Mouse (Mus musculus) monocyte, adult 2 months (primary cell): ENCODE results near the gene Ankzf1.
A peak's percentile ranks its signal among the peaks of the same experiment; 100 is the strongest.
"Not testable (repeated sequence)": the region's sequence is repeated elsewhere in the genome, so short reads cannot be mapped to it uniquely, and the experiment has no call there.

Experiments used
- DNase-seq, 2 experiments: peaks; one replicate each; pipeline ENCODE4 v3.0.0; 2022; ENCODE audit warnings: low spot score in 2 of 2, low read depth in 1 of 2

Ankzf1 gene

DNA sequence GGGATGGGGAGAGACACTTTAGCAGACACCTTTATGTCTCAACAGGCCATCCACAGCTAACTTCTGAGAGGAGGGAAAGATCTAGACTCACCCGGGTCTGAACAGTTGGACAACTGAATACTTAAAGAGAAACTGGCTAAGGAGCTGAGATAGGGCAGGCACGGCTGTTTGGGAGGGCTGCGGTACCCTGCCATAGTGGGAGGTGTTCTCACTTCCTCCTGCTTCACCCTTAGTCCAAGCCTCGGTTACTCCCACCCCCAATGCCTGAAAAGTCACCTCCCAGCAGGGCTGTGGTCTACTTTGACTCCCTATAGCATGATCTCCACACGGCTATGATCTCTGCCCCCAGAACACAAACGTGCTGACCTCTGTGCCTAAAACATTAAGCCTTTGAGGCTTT, 31.6 kb downstream of the Ankzf1 start:
- no peak for DNase-seq

DNA sequence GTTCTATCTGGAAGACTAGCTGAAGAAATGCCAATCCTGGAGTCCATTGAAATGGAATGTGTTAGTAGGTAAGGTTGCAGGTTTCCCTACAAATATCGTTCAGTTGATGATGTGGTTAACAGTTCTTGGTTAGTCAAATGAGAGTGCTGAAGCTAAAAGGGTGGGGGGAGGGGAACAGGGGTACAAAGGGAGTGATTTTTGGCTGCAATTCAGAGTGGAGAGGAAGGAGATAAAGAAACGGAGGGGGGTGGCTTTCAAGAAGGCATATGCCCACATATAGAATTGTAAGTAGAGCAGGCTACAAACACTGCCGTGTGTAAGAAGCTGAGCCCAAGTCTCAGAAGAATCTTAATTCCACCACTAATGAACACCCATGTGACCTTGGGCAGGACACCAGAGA, 33.5 kb downstream of the Ankzf1 start:
- no peak for DNase-seq

DNA sequence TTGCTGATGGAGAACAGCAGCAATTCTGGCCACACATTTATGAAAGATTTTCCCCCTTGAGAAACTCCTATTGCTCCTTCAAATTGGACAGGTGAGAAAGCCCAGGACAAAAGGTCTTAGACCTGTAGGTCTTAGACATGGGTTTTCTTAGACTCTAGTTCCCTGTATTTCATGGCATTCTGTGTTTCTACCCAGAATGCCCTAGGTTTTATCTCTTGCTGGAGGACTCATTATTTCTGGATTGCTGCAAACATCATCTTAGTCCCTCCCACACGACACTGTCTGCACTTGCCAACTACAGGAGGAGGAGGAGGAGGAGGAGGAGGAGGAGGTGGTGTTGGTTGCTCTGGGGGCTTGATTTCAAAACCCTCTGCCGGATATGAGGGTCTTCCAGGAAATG, 34.2 kb downstream of the Ankzf1 start:
- DNase-seq, result no peak

DNA sequence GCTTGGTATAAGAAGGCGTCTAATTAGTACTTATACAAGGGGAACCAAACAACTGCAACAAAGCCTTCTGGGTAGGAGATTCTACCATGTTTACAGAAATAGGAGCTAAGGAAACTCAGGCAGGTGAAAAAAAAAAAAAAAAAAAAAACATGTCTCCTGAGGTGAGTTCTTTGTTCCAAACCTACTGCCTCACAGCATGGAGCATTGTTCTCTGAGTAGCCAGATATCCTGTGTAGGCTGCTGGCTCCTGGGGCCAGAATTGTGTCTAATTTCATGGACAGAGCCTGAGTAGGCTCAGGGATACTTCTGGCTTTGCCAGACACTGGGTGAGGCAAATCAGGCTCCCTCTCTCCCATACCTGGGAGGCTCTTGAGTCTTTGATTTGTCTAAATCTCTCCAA, 35.7 kb downstream of the Ankzf1 start:
- DNase-seq, result no peak

DNA sequence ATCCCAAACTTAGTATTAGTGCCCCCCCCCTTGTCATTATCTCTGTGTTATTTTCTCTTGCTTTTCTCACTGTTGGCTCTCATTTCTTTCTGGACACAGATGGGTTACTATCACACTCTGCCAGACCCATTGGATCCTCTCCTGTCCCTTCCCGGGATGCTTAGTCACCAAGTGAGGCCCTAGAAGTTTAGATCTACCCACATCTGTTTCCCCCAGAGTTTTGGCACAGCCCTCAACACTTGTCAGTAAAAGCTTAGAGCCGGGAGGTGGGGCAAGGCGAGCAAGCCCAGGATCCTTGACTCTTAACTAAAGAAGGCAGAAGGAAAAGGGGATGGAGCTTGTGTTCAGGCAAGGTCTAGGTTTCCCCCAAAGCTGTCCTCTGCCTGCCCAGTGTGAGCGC, 37.2 kb downstream of the Ankzf1 start:
- DNase-seq, result no peak

DNA sequence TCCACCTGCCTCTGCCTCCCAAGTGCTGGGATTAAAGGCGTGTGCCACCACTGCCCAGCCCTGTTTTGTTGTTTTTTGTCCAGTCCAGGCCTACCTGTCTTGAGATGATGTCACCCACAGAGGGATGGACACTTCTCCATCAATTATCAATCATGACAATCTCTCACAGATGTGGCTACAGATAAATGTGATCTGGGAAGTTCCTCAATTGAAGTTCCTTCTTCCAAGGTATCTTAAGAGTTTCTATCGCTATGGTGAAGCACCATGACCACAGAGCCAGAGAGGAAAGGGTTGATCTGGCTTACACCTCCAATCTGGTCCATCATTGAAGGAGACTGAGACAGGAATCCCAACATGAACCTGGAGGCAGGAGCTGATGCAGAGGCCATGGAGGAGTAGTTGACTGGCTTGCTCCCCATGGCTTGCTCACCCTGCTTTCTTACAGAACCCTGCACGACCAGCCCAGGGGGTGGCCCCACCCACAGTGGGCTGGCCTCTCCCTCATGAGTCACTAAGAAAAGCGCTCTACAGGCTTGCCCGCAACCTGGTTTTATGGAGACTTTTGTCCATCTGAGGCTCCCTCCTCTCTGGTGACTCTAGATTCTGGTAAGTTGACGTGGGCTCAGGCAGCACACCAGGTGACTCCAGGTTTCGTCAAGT, 38.5 kb downstream of the Ankzf1 start:
- peak in 1 of 2 experiments; percentile 51 for DNase-seq

DNA sequence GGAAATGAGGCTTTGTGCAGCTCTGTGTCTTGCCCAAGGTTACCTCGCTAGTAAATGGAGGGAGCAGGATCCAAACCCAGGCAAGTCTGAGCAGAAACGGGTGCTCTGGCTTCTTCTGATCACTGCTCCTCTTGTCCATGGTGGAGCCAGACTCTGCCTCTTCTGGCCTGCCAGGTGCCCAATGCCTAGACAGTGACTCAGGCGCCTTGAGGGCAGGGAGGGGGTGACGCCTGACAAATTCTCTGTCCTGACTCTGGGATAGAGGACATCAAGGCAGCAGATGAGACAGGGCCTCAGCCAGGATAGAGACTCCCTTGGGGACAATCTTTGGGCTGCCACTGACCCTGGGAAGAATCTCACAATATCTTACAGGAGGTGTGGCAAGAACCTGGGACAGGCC, 39.3 kb downstream of the Ankzf1 start:
- no peak for DNase-seq

DNA sequence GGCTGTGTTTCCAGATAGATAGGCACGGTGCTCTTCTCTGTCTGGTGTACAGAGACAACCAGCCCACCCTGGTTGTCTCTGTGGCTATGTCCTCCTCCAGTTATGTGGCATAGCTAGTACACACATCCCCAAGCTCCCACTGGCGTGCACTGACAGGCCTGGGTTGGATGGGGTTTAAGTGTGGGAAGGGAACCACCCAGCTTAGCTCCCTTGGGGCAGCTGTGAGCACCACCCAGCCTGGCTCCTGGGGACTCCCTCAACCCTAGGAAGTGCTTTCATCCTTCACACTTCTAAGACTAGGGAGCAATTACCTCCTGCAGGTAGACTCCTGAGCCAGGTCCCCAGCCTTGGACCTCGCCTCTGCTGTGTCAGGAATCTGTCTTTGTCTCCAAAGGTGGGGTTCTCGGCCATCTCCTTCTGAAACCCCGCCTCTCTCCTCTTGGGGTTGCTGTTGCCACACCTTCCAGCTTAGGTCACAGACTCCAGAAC, 39.8 kb downstream of the Ankzf1 start, which contains the start of gene A630095N17Rik:
TSS of gene A630095N17Rik (minus strand) at position 439 of the 489 bp plus-strand sequence.
- no peak for DNase-seq

DNA sequence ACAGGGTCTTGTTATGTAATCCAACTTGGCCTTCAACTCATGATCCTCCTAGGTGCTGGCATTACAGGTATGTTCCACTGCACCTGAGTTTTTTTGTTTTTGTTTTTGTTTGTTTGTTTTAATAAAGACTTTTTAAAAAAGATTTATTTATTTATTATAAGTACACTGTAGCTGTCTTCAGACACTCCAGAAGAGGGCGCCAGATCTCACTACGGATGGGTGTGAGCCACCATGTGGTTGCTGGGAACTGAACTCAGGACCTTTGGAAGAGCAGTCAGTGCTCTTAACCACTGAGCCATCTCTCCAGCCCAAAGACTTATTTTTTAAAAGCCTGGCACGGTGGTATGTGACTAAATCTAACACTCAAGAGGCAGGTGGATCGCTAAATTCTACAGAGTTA, 40.5 kb downstream of the Ankzf1 start:
- DNase-seq, result not testable (repeated sequence)

DNA sequence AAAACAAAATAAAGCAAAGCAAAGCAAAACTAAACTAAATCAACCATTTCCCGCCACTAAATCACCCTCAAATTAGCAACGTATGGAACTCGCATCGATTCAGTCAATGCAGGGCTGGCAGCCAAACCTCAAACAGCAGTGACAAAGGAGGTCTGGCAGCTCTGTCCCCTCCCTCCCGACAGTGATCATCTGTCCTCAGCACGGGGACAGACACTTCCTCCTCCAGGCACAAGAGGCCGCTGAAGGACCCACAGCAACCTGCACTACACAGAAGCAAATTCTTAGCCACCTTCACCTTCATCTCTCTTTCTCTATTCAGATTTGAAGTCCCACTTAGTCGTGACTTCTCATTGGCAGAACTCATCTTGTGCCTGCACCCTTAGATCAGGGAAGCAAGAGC, 42.7 kb downstream of the Ankzf1 start:
- DNase-seq, result peak in 1 of 2 experiments; percentile 25

DNA sequence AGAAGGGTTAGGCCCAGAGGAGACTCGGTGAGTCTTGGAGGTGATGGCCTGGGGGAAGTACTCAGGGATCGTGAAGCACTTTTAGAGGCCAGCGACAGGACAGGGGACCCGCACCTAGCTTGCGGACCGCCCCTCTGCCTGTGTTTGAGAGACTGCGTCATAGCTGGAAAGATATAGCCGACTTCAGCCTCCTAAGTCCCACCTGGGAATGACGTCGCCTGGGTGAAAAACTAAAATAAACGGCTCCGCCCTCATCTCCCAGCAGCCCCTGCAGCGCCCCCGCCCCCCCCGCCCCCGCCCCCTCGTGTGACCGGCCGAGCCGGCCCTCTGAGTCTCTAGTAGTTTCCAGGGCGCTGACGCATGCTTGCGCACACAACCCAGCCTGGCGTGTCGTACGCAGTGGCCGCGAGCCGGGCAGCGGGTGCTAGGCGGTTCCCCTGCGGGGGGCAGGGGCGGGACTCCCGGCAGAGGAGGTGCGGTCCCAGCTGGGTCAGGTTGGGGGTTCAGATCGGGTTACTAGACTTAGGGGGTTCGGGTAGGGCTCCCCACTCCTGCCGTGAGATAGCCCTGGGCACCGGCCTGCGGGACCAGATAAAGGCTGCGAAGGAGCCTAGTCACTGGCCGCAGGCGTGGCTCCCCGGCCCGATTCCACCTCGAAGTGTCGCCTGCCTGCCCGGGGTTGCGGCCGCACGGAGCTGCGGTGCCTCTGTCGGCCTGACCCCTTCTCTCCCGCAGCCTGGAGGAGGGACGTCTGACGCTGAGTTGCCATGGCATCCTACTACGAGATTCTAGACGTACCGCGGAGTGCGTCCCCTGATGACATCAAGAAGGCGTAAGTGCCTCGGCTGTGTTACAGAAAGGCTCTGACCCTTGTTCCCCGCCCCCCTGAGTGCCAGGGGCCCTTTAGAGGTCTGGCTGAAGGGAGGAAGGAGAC, 44.4 kb downstream of the Ankzf1 start, which contains the start of gene Dnajb2:
TSS of gene Dnajb2 (plus strand) at position 290 of the 934 bp plus-strand sequence.
- DNase-seq, result peak in 1 of 2 experiments; percentile 58

DNA sequence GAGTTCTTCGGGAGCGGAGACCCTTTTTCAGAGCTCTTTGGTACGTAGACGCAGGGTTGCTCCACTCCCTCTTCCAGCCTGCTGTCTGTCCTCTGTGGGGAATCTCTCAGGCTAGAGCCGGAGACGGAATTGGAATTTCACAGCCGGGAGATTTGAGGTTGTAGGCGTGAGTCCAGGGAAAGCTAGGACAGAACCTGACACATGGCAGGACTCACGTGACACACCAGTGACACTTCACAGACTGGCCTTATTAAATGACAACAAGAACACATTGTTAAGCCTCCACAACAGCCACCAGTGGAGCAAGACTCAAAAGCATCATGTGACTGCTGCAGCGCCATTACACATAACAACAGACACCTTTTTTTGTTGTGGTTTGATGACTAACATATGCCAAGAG, 47.6 kb downstream of the Ankzf1 start:
- DNase-seq, result no peak

DNA sequence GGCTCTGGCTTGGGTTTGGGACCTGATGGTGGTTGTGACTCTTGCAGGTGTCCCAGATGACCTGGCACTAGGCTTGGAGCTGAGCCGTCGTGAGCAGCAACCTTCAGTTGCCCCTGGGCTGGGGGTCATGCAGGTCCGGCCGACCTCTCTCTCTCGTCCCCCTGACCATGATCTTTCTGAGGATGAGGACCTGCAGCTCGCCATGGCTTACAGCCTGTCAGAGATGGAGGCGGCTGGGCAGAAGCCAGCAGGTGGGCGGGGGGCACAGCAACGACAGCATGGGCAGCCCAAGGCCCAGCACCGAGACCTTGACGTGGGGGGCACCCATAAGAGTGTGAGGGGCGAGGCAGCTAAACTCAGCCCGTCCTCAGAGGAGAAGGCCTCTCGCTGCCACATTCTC, 51.5 kb downstream of the Ankzf1 start:
- no peak for DNase-seq

DNA sequence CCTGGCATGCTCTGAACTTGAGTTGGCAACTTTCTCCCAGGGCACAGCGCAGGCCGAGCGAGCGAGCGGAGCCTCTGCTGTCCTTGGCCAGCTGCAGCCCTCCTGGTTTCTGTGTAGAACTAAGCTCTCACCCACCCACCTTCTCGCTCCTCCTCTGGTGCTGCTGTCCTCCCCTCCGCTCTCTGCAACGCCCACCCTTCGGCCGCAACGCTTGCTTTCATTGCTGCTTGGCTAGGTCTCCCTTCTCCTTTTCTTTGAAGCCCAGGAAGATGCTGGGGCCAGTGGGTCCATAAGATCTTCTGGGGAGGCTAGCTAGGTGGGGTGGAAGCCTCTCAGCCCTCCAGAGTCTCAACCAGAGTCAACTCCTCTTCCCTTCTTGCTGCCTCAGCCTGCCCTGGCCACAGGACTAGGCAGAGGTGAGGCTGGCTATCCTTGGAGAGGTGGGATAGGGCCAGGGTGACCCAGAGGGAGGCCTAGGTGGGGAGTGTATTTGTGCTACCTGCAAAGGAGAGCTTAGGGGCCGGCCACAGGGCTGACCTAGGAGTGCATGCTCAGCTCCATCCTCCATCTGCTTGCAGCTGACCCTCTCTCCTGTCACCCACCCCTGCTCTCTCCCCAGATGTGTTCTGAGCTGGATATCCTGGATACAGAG, 52.4 kb downstream of the Ankzf1 start:
- no peak for DNase-seq

DNA sequence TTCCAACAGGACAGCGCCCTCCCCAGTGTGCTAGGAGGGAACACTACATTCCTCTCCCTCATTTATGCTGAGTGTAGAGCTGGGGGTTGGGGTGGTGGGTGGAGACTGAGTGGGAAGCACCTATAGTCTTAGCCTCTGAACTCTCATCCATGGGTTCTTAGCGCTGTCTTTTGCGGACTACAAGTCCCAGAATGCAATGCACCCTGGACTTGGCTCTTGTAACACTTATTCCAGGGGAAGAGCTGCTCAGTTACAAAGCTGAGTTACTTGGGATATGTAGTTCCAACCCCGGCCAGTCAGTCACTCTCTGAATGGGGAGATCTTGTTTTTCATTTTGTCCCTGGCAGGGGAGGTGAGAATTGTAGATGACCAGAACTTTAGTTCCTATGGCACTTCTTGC, 52.9 kb downstream of the Ankzf1 start:
- DNase-seq, result no peak

DNA sequence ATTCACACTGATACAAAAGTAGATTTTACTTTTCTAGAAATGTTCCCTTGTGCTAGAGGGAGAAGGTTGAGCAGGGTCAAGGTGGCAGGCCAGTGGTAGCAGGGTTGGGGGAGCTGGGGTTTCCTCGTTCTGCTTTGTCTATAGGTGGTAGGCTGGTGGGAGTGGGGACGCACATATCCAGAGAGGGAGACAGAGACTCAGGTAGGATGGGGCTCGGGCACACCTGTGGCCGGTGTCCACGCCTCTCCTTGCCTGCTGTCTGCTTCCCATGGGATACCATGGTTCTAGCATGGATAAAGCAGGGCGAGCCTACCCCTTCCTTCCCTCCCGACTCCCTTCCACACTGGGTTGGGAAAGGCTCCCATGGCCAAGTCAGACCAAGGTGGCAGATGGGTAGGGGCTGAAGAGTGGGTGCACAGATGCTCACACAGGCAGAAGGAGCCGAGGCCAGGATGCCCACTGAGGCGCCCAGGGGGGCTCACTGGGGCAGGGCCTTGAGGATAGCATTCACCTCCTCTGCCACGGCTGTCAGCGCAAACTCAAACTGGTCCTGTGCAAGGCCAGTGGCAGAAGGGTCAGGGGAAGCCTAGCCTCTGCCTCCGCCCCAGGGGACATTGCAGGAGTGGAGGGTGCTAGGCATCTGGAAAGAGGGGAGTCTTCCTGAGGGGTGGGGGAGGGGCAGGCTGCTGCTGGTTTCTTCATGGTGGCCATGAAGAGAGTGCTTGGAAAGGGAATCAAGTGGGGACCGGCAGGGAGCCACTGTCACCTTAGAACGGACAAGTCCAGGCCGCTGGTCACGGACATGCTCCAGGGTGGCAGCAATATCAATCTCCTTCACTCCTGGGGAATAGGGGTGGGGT, 55.4 kb downstream of the Ankzf1 start:
- no peak for DNase-seq

DNA sequence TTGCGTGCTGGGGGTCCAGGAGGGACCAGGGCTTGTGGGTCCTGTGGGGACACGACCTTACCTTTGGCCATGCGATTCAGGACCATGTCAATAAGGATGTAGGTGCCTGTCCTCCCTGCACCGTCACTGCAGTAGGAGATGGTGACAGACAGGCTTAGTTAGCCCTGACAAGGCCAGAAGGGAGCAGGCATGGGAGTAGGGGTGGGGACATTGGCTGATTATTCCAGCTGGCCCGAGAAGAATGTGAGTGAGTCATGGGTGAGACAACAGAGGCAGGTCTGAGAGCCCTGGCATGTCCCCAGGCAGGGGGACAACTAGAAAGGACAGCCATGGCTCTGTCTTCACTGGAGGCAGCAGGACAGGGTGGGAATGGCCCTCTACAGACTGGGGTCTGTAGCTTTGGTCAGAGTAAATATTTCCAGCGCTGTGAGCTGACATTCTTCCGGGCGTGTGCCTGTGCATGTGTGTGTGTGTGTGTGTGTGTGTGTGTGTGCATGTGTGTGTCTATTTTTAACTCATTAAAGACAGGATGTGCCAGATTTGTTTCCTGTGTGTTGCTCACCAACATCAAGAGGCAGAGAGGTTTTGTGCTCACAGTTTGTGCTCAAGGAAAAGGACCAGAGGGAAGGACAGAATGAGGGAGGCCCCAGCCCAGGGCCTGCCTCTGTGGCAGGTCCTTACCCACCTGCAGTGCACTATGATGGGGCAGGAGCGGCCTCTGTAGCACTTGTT, 56.3 kb downstream of the Ankzf1 start:
- no peak for DNase-seq
